Mouse (Mus musculus): ENCODE results near the gene Mlst8.
A peak's percentile ranks its signal among the peaks of the same experiment; 100 is the strongest.

The Mlst8 gene

DNA sequence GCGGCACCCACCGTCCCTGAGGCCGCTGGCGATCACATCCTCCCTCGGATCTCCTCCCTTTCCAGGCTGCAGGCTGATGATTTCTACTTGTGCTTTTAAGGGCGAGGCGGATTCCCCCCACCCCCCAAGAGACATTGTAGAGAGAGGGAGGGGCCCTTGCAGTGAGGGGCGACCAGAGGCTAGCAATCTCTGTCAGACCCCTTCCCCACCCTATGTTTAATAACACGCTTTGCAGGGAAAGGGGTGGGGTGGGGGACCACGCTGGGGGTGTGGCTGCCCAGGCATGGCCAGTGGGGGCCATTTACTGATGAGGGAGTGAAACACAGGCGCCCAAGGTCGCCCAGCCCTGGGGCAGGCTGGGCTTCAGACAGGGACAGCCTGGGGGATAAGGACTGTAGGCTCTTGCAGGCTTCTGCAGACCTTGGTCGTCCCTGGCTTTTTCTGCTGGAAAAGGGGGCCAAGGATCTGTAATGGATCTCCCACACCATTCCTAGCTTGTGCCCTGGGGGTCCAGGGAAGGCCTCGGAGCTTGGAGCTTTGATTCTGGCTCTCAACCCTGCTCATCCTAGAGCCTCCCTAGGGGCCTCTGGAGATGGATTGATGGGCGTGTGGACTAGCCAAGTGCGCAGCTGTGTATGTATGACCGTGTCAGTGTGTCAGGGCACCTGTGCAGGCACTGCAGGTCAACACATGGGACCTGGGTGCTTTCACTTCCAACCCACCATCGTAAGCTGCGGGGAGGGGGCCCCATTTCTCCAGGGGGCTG, 10.6 kb upstream of the Mlst8 start:
- no peak for DNase-seq (ENCODE audit: low spot score in 2 of 2)

DNA sequence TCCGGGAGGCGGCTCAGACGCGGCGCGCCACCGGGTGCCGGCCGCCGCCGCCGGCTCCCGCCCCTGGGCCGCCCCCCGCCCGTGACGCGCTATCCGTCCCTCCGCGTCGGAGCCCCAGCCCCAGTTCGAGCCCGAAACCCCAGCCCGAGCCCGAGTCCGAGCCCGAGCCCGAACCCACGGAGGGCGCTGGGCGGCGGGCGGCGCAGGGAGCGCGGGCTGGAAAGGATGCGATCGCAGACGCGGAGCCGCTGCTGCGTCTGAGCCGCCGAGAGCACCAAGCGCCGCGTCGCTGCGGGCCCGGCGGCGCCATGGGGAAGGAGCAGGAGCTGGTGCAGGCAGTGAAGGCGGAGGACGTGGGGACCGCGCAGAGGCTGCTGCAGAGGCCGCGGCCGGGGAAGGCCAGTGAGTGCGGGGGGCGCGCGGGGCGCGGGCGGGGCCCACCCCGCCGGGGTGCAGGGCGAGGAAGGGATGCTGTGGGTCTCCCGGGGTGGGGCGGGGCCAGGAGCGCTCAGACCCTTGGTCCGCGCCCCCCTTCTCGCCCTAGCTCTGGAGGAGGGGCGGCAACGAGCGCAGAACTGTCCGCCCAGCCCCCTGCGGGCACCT, 9.9 kb upstream of the Mlst8 start:
- peak in 1 of 2 experiments; percentile 20 for DNase-seq (ENCODE audit: low spot score in 2 of 2)

DNA sequence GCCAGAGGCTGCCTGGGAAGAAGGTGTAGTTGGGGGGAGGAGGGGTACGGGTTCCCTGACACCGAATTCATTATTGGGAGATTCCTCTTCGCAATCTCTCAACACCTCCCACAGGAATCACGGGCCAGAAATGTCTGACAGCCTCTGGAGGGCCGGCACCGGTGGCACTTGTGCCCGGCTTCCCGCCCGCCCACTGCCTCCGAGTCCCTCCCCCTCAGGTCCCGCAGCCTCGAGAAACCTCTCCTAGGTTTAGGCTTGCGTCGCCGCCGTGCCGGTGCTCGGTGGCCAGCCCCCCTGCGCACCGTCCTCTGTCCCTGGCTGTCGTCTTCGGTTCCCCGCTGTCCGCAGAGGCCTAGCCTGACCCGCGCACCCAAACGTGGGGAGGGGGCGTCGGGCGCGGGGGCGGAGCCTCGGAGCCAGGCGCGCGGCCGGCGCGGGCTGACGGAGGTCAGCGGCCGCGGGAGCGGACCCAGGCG, 9.3 kb upstream of the Mlst8 start, which contains the start of gene Caskin1:
Caskin1 (plus strand) TSS at position 416 of the 476 bp plus-strand sequence.
- DNase-seq (ENCODE audit: low spot score in 2 of 2) = peak in 1 of 2 experiments; percentile 20

DNA sequence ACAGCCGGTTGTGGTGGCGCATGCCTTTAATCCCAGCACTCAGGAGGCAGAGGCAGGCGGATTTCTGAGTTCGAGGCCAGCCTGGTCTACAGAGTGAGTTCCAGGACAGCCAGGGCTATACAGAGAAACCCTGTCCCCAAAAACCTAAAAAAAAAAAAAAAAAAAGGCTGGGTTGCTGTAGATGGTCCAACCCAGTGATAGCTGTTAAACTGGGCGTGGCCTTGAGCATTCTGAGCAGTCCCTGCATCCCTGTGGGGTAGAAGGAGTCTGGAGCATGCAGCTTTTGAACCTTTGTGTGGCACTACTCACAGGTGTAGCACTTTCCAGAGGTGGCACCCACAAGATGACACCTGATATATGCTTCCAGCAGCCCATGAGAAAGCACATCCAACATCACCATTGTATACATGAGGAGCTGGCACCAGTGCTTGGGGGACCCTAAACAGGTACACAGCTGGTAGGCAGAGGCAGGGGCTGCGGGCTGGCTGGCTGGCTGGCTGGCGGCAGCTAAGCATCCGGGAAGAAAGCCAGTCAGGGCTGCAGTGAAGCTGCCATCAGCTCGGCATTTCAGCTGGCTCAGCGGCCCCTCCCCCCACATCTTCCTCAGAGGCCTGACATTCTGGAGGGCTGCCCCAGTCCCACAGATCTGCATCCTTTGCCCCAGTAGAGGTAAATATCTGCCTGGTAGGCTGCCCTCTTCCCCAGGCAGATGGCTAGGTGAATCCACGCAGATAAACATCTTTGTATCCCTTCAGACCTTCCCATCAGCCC, 6.4 kb upstream of the Mlst8 start:
- no peak for DNase-seq (ENCODE audit: low spot score in 2 of 2)

DNA sequence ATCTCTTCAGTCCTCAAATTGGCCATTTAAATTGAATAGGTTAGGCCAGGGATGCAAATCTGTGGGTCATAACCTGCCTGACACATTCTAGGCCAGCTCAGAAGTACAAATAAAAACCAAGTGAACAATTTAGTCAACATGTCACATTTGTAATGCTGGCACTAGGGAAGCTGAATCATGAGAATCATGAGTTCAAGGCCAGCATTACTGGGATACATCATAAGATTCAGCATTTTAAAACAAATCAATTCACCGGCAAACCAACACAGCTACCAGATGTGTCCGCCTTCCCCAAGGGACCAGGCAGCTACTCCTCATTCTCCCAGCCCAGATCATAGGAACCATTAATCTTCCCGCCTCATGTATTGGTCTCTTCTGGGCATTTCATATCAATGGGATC, 4.6 kb upstream of the Mlst8 start:
- no peak for DNase-seq (ENCODE audit: low spot score in 2 of 2)

DNA sequence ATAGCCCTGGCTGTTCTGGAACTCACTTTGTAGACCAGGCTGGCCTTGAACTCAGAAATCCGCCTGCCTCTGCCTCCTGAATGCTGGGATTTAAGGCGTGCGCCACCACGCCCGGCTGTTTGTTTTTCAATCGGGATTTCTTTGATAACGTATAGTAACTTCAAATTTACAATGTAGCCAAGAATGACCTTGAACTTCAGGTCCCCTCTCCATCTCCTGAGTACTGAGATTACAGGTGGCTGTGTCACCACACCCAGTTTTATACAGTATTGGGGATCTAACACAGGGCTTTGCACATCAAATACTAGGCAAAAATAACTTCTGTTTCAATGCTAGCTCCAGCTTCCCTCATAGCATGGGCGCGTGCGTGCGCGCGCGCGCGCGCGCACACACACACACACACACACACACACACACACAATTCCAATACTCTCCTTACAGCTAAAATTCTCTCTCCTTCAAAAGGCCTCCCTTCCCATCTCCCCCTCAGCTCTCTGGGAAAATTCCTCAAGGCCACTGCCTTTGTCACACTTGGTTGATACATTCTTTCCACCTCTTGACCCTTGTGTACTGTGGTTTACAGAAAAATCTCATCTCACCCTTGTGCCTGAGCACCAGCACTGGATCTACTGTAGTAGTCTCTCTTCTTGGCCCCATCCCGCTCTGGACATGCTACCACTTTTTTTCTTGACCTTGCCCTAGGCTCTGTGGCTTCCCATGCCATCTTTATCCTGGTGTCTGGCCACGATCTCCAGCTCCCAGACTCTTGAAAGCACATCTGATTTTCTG, 2.3 kb upstream of the Mlst8 start:
- no peak for DNase-seq (ENCODE audit: low spot score in 2 of 2)

- no peak for DNase-seq (ENCODE audit: low spot score in 2 of 2)
These were observed 1.4 kb upstream of the Mlst8 start for GRCm38 (mm10) chr17:24480201-24480826.

DNA sequence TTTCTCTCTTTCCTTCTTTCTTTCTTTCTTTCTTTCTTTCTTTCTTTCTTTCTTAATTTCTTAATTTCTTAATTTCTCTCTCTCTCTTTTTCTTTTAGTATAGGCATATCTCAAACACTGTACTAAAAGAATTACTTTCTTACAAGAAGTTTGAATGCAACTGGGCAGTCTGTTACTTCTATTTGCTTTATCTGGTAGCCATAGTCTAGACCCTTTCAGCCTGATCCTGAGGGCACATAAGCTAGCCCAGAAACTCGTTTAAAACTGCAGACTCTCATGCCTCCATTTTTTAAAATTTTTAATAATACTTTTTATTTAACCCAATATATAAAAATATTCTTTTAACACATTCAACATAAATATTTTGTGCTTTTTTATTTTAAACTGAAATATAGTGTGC, 553 bp upstream of the Mlst8 start:
- no peak for DNase-seq (ENCODE audit: low spot score in 2 of 2)

DNA sequence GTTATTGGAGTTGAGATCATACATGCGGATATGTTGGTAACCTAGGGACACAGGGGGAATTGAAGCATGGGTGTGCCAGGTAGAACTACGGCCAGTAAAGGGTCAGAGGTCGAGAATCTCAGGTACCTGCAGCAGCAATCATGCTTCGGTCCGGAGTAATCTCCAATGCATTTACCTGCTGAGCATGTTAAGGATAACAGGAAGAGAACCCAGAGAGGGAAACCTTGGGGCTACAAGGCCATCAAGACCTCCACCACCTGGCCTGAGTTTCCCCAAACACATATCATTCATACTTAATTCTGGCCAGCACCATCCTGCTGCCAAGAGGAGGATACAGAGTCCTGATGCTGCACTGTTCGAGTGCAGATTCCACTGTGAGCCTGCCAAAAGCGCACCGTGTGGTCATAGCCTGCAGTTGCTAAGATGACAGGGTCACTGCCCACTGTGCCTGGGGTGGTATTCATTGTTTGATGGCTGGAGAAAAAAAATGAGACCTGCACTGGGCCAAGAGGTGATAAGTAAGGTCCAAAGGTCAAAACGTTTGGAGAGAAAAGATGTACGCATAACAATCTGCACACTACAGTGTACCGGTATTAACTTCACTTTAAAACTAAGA, 785 bp downstream of the Mlst8 start:
- no peak for DNase-seq (ENCODE audit: low spot score in 2 of 2)

- DNase-seq (ENCODE audit: low spot score in 2 of 2) = no peak
These were observed 1.6 kb downstream of the Mlst8 start for GRCm38 (mm10) chr17:24477053-24477984.

GRCm38 (mm10) chr17:24476022-24476776, 2.7 kb downstream of the Mlst8 start:
- DNase-seq (ENCODE audit: low spot score in 2 of 2) = no peak

DNA sequence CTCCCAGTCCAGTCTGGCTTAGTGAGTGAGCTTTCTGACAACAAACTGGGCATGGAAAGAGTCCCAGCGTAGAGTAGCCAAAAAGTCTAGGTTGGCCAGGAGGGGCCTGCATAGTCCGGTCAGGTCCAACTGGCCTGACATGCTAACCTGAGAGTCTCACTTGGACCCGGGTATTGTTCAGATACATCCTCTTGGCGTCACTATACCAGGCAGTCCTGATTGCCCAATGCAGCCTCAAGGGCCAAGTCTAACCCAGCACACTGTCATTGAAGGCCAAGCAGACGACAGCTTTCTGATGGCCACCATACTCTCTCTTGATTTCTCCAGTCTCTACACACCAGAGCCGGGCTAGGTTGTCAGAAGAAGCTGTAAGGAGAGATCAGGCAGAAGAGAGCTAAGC, 3.3 kb downstream of the Mlst8 start:
- no peak for DNase-seq (ENCODE audit: low spot score in 2 of 2)

DNA sequence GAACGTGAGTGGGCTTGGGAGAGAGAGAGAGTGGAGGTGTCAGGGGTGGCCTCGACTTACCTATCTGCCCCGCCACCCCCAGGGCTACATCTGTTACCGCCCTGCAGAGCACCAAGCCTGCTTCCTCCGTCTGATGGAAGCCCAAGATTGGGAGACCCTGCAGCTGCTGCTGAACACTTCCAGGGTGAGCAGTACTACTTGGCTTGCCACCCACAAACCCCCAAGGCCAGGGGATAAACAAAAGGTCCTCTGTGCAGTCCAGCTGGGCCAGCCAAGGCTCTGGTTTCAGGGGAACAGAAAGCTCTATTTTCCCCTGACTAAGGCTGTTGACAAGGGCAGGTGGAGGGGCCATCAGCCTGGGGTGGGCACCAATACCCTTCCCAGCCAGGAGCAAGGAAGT, 4.3 kb downstream of the Mlst8 start:
- no peak for DNase-seq (ENCODE audit: low spot score in 2 of 2)

- no peak for DNase-seq (ENCODE audit: low spot score in 2 of 2)
These were observed 5.1 kb downstream of the Mlst8 start, which contains the start of gene Bricd5 for GRCm38 (mm10) chr17:24473612-24474275. Gene Bricd5 (plus strand): TSS chr17:24473884.

- no peak for DNase-seq (ENCODE audit: low spot score in 2 of 2)
These were observed 6.4 kb downstream of the Mlst8 start for GRCm38 (mm10) chr17:24472512-24472911.

- DNase-seq (ENCODE audit: low spot score in 2 of 2) = peak in 1 of 2 experiments; percentile 56
These were observed 8.0 kb downstream of the Mlst8 start for GRCm38 (mm10) chr17:24470701-24471527.

DNA sequence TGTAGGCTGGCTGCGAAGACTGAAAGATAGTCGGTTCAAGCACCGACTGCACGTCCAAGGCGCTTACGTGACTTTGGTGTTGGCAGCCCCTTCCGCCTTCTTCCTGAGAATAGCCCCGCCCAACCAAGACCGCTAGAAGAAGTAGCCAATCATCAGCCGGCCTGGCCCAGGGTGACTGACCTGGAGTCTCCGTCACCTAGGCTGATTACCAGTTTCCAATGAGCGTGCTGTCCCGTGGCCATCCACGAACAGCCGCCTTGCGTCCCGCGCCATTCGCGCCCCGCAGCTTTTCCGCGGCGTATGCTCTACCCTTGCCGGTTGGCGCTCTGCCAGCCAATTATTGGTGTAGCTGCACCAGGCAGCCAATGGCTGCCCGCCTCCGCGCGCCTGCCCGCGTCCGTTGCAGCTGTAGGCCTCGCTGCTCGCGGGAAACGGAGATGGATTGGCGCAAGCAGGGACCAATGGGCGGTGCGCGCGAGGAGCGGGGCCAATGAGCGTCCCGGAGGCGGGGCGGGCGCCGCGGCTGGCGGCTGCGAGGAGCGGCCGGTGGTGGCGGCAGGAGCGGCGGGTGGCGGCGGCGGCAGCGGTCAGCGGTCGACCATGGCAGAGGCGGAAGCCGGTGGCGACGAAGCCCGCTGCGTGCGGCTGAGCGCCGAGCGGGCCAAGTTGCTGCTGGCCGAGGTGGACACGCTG, 8.8 kb downstream of the Mlst8 start, which contains the start of the genes E4f1 and Pgp:
E4f1 (minus strand) TSS at position 404 of the 693 bp plus-strand sequence.
Pgp (plus strand) TSS at position 483 of the 693 bp plus-strand sequence.
- DNase-seq (ENCODE audit: low spot score in 2 of 2) = peak; percentile 97 to 98

All from urinary bladder, adult 18-20 months (tissue).